Mouse (Mus musculus) lung, postnatal 0 days (tissue): ENCODE results near the gene Tceal9. TPM values are rescaled to one million over a fixed set of nuclear protein-coding genes. Genes with fewer than 3 reads are reported as not detected.

Experiments used
- ATAC-seq: fragments of 200-750 bp; cut with Nextera tagmentation; 2 replicates; pipeline ENCODE4 v1.8.0; 2017; ENCODE audit warnings: moderate library complexity
- DNase-seq: peaks from one replicate; pipeline ENCODE4 v3.0.0-alpha.2; 2016; ENCODE audit warnings: low spot score
- H3K27ac ChIP-seq: fragments of 300-500 bp; sonication (generic); 2 replicates; pipeline ENCODE4 v1.5.1; 2014; ENCODE audit warnings: antibody characterized with exemption, mild to moderate bottlenecking, low read length, mixed read lengths
- H3K27me3 ChIP-seq: fragments of 300-500 bp; sonication (generic); replicated peaks from 2 replicates; pipeline ENCODE4 v1.6.1; 2014; ENCODE audit warnings: low read length, mixed read lengths; ENCODE audit not compliant: insufficient read depth
- H3K36me3 ChIP-seq: fragments of 300-500 bp; sonication (generic); 2 replicates; pipeline ENCODE4 v1.6.1; 2014; ENCODE audit warnings: low read length, mixed read lengths; ENCODE audit not compliant: insufficient read depth
- H3K4me1 ChIP-seq: fragments of 300-500 bp; sonication (generic); 2 replicates; pipeline ENCODE4 v1.6.1; 2014; ENCODE audit warnings: antibody characterized with exemption, low read depth, low read length, mixed read lengths; ENCODE audit not compliant: insufficient read depth
- H3K4me2 ChIP-seq: fragments of 300-500 bp; sonication (generic); replicated peaks from 2 replicates; pipeline ENCODE4 v1.6.1; 2014; ENCODE audit warnings: low read depth, mild to moderate bottlenecking, low read length, moderate library complexity, mixed read lengths
- H3K4me3 ChIP-seq: fragments of 300-500 bp; sonication (generic); 2 replicates; pipeline ENCODE4 v1.5.1; 2014; ENCODE audit warnings: low read depth, low read length
- H3K9ac ChIP-seq: fragments of 300-500 bp; sonication (generic); replicated peaks from 2 replicates; pipeline ENCODE4 v1.6.1; 2014; ENCODE audit warnings: low read depth, mild to moderate bottlenecking
- H3K9me3 ChIP-seq: fragments of 300-500 bp; sonication (generic); 2 replicates; pipeline ENCODE4 v1.6.1; 2016; ENCODE audit warnings: low read length, mixed read lengths
- CTCF ChIP-seq: IDR thresholded peaks from 2 replicates; pipeline ENCODE4 v1.5.1; 2016; ENCODE audit warnings: antibody characterized with exemption, mild to moderate bottlenecking
- EP300 ChIP-seq: IDR thresholded peaks from 2 replicates; pipeline ENCODE4 v1.6.1; 2016; ENCODE audit warnings: antibody characterized with exemption, mild to moderate bottlenecking, control low read depth
- WGBS: fragments of 180-500 bp; shearing (Covaris S2); extraction: QIAGEN DNeasy Blood & Tissue Kit; methylation state at CpG from one replicate; pipeline ENCODE4 v1.1.7; 2014; 5-methylcytosine and 5-hydroxymethylcytosine counted together
- polyA plus RNA-seq: library from polyadenylated mRNA; unstranded; fragments of >200 nt; fragmentation: Nextera tagmentation; extraction: Ambion mirVana; gene quantifications from 2 replicates; pipeline ENCODE4 v1.2.1, GENCODE M21; 2015

The Tceal9 gene
- polyA plus RNA-seq, 1 experiment from 2014 or later, result 721 TPM

- Histone ChIP-seq H3K27me3 (no peaks in the 10 kb centered on the region), H3K4me3 (no peak overlapping the region), H3K36me3 (no peaks in the 10 kb centered on the region), H3K4me1 (no peaks in the 10 kb centered on the region), H3K9ac (no peak overlapping the region), H3K9me3 (no peaks in the 10 kb centered on the region), H3K4me2 (no peak overlapping the region), H3K27ac (no peak overlapping the region)
- no peak for ATAC-seq
- peak; percentile 24 for DNase-seq
- 75% methylated on average over 2 of the region's 2 CpGs for WGBS
- no peak for TF ChIP-seq EP300
- TF ChIP-seq CTCF, result no peak
These were observed 1.7 kb upstream of the Tceal9 start for GRCm38 (mm10) chrX:136243181-136243580.

- peak overlapping the region; percentile 54 for H3K4me2 ChIP-seq
- peak; percentile 59 for ATAC-seq
- H3K36me3 ChIP-seq, result no peaks in the 10 kb centered on the region
- no peaks in the 10 kb centered on the region for H3K9me3 ChIP-seq
- peak; percentile 69 for DNase-seq
- WGBS, result 15% methylated on average over 12 of the region's 15 CpGs
- no peaks in the 10 kb centered on the region for H3K27me3 ChIP-seq
- H3K9ac ChIP-seq, result peak overlapping the region; percentile 32
- H3K4me1 ChIP-seq, result no peaks in the 10 kb centered on the region
- H3K4me3 ChIP-seq, result peak overlapping the region; percentile 44
- TF ChIP-seq EP300 (no peak), CTCF (no peak)
- H3K27ac ChIP-seq, result peak overlapping the region; percentile 76
These were observed 717 bp downstream of the Tceal9 start for GRCm38 (mm10) chrX:136245521-136246071.

DNA sequence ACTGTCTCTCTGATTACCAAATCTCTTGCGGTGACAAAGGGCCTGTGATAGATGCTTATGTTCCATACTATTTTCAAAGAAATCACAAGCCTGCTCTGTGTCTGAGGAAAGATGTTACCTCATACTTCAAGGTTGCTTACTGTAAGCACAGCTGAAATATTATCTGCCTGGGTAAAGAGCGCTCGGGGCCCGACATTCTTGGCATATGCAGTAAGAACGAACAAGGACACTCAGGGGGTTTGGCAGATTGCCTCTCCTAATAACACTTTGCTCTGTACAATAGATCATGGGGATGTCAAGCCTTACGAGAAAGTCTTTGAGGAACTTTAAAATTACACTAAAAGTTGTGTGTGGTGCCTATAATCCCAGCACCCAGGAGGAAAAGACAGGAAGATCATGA is 3.9 kb downstream of the Tceal9 start:
- no peaks in the 10 kb centered on the region for H3K9me3 ChIP-seq
- DNase-seq (peak; percentile 71), ATAC-seq (peak; percentile 35)
- no peak overlapping the region for H3K27ac ChIP-seq
- H3K9ac ChIP-seq, result no peak overlapping the region
- TF ChIP-seq EP300 (peak; percentile 36), CTCF (no peak)
- H3K4me3 ChIP-seq, result no peak overlapping the region
- H3K4me1 ChIP-seq, result no peaks in the 10 kb centered on the region
- H3K27me3 ChIP-seq, result no peaks in the 10 kb centered on the region
- 24% methylated on average over 6 of the region's 6 CpGs for WGBS
- no peaks in the 10 kb centered on the region for H3K36me3 ChIP-seq
- H3K4me2 ChIP-seq, result no peak overlapping the region

GRCm38 (mm10) chrX:136249671-136250070 is 4.8 kb downstream of the Tceal9 start:
- Histone ChIP-seq H3K27ac (no peak overlapping the region), H3K4me1 (no peaks in the 10 kb centered on the region), H3K9me3 (no peaks in the 10 kb centered on the region), H3K9ac (no peak overlapping the region), H3K27me3 (no peaks in the 10 kb centered on the region), H3K36me3 (no peaks in the 10 kb centered on the region), H3K4me3 (no peak overlapping the region), H3K4me2 (no peak overlapping the region)
- no peak for TF ChIP-seq CTCF
- TF ChIP-seq EP300, result peak; percentile 85
- DNase-seq, result peak; percentile 64
- WGBS, result 27% methylated on average over 7 of the region's 7 CpGs
- peak; percentile 62 for ATAC-seq

- WGBS, result 27% methylated on average over 6 of the region's 6 CpGs
- Histone ChIP-seq H3K4me2 (no peak overlapping the region), H3K27ac (no peak overlapping the region), H3K4me3 (no peak overlapping the region), H3K4me1 (no peaks in the 10 kb centered on the region), H3K36me3 (no peaks in the 10 kb centered on the region), H3K27me3 (no peaks in the 10 kb centered on the region), H3K9me3 (no peaks in the 10 kb centered on the region), H3K9ac (no peak overlapping the region)
- ATAC-seq (no peak), DNase-seq (no peak)
- TF ChIP-seq CTCF, result no peak
- no peak for TF ChIP-seq EP300
These were observed 7.3 kb downstream of the Tceal9 start for GRCm38 (mm10) chrX:136252023-136252729.

DNA sequence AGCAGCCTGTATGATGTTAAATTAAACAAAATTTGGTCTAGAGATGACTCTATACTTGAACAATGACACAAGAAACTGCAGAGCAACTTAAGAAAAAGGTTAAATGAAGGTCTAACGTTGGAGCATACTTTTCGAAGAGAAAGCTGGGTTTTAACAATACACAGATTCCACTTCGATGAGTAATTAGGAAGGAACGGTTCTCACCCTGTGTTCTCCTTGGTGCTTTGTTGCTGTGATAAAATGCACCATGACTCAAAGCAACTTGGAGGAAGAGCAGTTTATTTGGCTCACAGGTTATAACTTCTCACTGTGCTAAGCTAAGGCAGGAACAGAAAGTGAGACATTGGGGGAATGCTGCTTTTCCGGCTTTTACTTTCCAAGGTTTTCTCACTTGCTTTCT is 22.8 kb downstream of the Tceal9 start:
- Histone ChIP-seq H3K4me2 (no peak overlapping the region), H3K9ac (no peak overlapping the region), H3K4me3 (no peak overlapping the region), H3K4me1 (no peaks in the 10 kb centered on the region), H3K27me3 (no peaks in the 10 kb centered on the region), H3K9me3 (no peaks in the 10 kb centered on the region), H3K36me3 (no peaks in the 10 kb centered on the region), H3K27ac (no peak overlapping the region)
- no peak for TF ChIP-seq CTCF
- TF ChIP-seq EP300, result no peak
- no peak for DNase-seq
- WGBS, result 53% methylated on average over 5 of the region's 5 CpGs
- no peak for ATAC-seq
